Mouse (Mus musculus) neural tube, embryonic 12.5 days (tissue): Measurements from ENCODE around the gene Ipo9. TPM values are rescaled to one million over a fixed set of nuclear protein-coding genes. Genes with fewer than 3 reads are reported as not detected.

Source experiments
- ATAC-seq: fragments of 200-750 bp; cut with Nextera tagmentation; 2 replicates; pipeline ENCODE4 v1.8.0; 2017; ENCODE audit warnings: low read depth, mild to moderate bottlenecking, moderate TSS enrichment, moderate library complexity; ENCODE audit not compliant: low FRiP score
- H3K27ac ChIP-seq: fragments of 300-500 bp; sonication (generic); 2 replicates; pipeline ENCODE4 v1.5.1; 2016
- H3K27me3 ChIP-seq: fragments of 300-500 bp; sonication (generic); replicated peaks from 2 replicates; pipeline ENCODE4 v1.6.1; 2016; ENCODE audit warnings: mild to moderate bottlenecking
- H3K36me3 ChIP-seq: fragments of 300-500 bp; sonication (generic); 2 replicates; pipeline ENCODE4 v1.6.1; 2016; ENCODE audit warnings: mild to moderate bottlenecking
- H3K4me1 ChIP-seq: fragments of 300-500 bp; sonication (generic); 2 replicates; pipeline ENCODE4 v1.6.1; 2016
- H3K4me2 ChIP-seq: fragments of 300-500 bp; sonication (generic); replicated peaks from 2 replicates; pipeline ENCODE4 v1.6.1; 2016; ENCODE audit warnings: mild to moderate bottlenecking
- H3K4me3 ChIP-seq: fragments of 300-500 bp; sonication (generic); 2 replicates; pipeline ENCODE4 v1.5.1; 2016
- H3K9ac ChIP-seq: fragments of 300-500 bp; sonication (generic); 2 replicates; pipeline ENCODE4 v1.6.1; 2016; ENCODE audit warnings: mild to moderate bottlenecking
- H3K9me3 ChIP-seq: fragments of 300-500 bp; sonication (generic); 2 replicates; pipeline ENCODE4 v1.6.1; 2016; ENCODE audit warnings: mild to moderate bottlenecking
- WGBS: fragments of 180-500 bp; shearing (Covaris S2); methylation state at CpG from one replicate; pipeline ENCODE4 v1.1.7; 2016; 5-methylcytosine and 5-hydroxymethylcytosine counted together
- polyA plus RNA-seq: library from polyadenylated mRNA; unstranded; fragments of >200 nt; fragmentation: Nextera tagmentation; extraction: Ambion mirVana; gene quantifications from 2 replicates; pipeline ENCODE4 v1.2.1, GENCODE M21; 2016

Ipo9 gene
- polyA plus RNA-seq: 159 and 167 TPM in 2 replicates

- Histone ChIP-seq H3K27me3 (no peaks in the 10 kb centered on the region), H3K27ac (peak within 1 kb of the TSS; percentile 87), H3K4me1 (peaks cover 27% of the 10 kb centered on the region), H3K9ac (peak within 1 kb of the TSS; percentile 95), H3K4me3 (peak within 1 kb of the TSS; percentile 91), H3K36me3 (peaks cover 18% of the 10 kb centered on the region), H3K9me3 (no peaks in the 10 kb centered on the region), H3K4me2 (peak within 1 kb of the TSS; percentile 79)
- ATAC-seq: peak; percentile 94
- under 1% methylated on average over 65 of the region's 65 CpGs for WGBS
Measured at GRCm38 (mm10) chr1:135429901-135430668, at the start of gene Ipo9. Gene Ipo9 (minus strand): TSS chr1:135430499.

GRCm38 (mm10) chr1:135475571-135475895, 45.2 kb upstream of the Ipo9 start:
- Histone ChIP-seq H3K9ac (no peak overlapping the region), H3K4me1 (peaks cover 4% of the 10 kb centered on the region; the same call in 1 of the 2 replicates), H3K9me3 (no peaks in the 10 kb centered on the region), H3K4me2 (no peak overlapping the region), H3K36me3 (peaks cover 18% of the 10 kb centered on the region), H3K4me3 (no peak overlapping the region), H3K27ac (no peak overlapping the region), H3K27me3 (no peaks in the 10 kb centered on the region)
- no peak for ATAC-seq
- 93% methylated on average over 7 of the region's 7 CpGs for WGBS

DNA sequence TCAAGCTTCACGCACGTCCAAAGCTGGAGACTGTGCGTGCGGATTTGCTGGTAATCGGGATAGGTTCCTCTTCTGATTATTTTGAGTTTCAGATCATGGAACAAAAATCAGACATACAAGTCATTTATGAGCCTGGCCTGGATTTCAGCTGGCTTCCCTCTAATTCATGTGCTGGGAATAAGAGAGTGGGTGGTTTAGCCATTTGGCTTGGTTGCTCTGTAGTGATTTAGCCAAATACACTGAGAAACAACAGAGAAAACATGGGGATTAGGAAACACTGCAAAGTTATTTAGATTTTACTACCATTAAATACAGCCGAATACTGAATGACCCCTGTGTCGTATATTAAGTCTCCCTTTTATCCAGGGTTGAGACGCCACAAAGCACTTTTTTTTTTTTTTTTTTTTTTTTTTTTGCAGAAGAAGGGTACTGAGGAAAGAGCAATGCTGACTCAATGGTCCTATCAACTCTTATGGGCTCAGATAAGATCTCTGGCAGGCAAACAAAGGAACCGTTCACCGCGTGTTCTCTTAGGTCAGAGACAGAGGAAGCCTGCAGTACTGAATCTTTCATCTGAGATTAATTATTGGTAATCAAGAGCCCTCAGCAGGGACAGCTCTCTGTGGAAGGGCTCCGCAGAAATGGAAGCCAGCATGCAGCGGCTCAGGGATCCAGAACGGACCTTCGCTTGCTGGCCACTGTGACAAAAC, 44.7 kb upstream of the Ipo9 start:
- Histone ChIP-seq H3K4me2 (no peak overlapping the region), H3K27me3 (no peaks in the 10 kb centered on the region), H3K4me1 (peaks cover 4% of the 10 kb centered on the region; the same call in 1 of the 2 replicates), H3K9me3 (no peaks in the 10 kb centered on the region), H3K9ac (no peak overlapping the region), H3K4me3 (no peak overlapping the region), H3K36me3 (peaks cover 23% of the 10 kb centered on the region), H3K27ac (no peak overlapping the region)
- WGBS: 57% methylated on average over 15 of the region's 15 CpGs
- no peak for ATAC-seq

GRCm38 (mm10) chr1:135472536-135472935, 42.2 kb upstream of the Ipo9 start:
- no peaks in the 10 kb centered on the region for H3K9me3 ChIP-seq
- H3K27ac ChIP-seq: no peak overlapping the region
- peaks cover 4% of the 10 kb centered on the region; the same call in 1 of the 2 replicates for H3K4me1 ChIP-seq
- peaks cover 39% of the 10 kb centered on the region for H3K36me3 ChIP-seq
- no peaks in the 10 kb centered on the region for H3K27me3 ChIP-seq
- ATAC-seq: no peak
- H3K9ac ChIP-seq: no peak overlapping the region
- H3K4me3 ChIP-seq: no peak overlapping the region
- no peak overlapping the region for H3K4me2 ChIP-seq
- WGBS: 86% methylated on average over 5 of the region's 5 CpGs

- H3K4me3 ChIP-seq: no peak overlapping the region
- WGBS: 84% methylated on average over 5 of the region's 5 CpGs
- H3K4me1 ChIP-seq: peaks cover 4% of the 10 kb centered on the region; the same call in 1 of the 2 replicates
- H3K27me3 ChIP-seq: no peaks in the 10 kb centered on the region
- H3K27ac ChIP-seq: no peak overlapping the region
- no peak overlapping the region for H3K9ac ChIP-seq
- ATAC-seq: no peak
- H3K9me3 ChIP-seq: no peaks in the 10 kb centered on the region
- peaks cover 46% of the 10 kb centered on the region for H3K36me3 ChIP-seq
- no peak overlapping the region for H3K4me2 ChIP-seq
Measured at GRCm38 (mm10) chr1:135471742-135472141, 41.4 kb upstream of the Ipo9 start.

DNA sequence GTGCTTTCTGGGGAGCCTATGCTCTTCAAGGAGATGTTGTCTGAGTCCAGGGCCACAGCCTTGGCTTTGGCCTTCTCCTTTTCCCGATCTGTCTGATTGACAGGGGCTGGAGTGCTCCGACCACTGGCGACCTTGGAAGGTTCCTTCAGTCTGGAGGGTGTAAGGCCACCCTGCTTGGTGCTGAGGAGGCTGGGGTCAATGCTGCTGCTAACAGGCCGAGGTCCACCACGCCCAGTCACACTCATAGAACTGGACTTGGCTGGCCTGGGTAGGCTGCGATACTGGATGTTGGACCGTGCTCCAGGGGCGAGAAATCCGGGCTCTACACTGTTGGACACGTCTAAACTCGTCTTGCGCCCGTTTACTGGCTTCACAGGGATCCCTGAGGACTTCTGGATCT, 40.2 kb upstream of the Ipo9 start:
- H3K36me3 ChIP-seq: peaks cover 57% of the 10 kb centered on the region

GRCm38 (mm10) chr1:135467462-135467861, 37.2 kb upstream of the Ipo9 start:
- no peak overlapping the region for H3K4me2 ChIP-seq
- no peaks in the 10 kb centered on the region for H3K9me3 ChIP-seq
- no peak overlapping the region for H3K4me3 ChIP-seq
- H3K27ac ChIP-seq: no peak overlapping the region
- WGBS: 92% methylated on average over 5 of the region's 5 CpGs
- no peaks in the 10 kb centered on the region for H3K27me3 ChIP-seq
- peaks cover 83% of the 10 kb centered on the region for H3K36me3 ChIP-seq
- no peak for ATAC-seq
- no peaks in the 10 kb centered on the region for H3K4me1 ChIP-seq
- no peak overlapping the region for H3K9ac ChIP-seq

More for the DNA sequence above, 40.2 kb upstream of the Ipo9 start:
- Histone ChIP-seq H3K9me3 (no peaks in the 10 kb centered on the region), H3K27ac (no peak overlapping the region), H3K9ac (no peak overlapping the region), H3K4me1 (peaks cover 4% of the 10 kb centered on the region; the same call in 1 of the 2 replicates), H3K4me3 (no peak overlapping the region), H3K27me3 (no peaks in the 10 kb centered on the region), H3K4me2 (no peak overlapping the region)
- no peak for ATAC-seq
- WGBS: 90% methylated on average over 13 of the region's 13 CpGs

GRCm38 (mm10) chr1:135466935-135467334, 36.6 kb upstream of the Ipo9 start:
- no peak overlapping the region for H3K4me3 ChIP-seq
- H3K36me3 ChIP-seq: peaks cover 81% of the 10 kb centered on the region
- no peak overlapping the region for H3K27ac ChIP-seq
- ATAC-seq: no peak
- no peaks in the 10 kb centered on the region for H3K27me3 ChIP-seq
- H3K9ac ChIP-seq: no peak overlapping the region
- H3K4me2 ChIP-seq: no peak overlapping the region
- no peaks in the 10 kb centered on the region for H3K4me1 ChIP-seq
- WGBS: 73% methylated on average over 3 of the region's 3 CpGs
- no peaks in the 10 kb centered on the region for H3K9me3 ChIP-seq

- Histone ChIP-seq H3K36me3 (peaks cover 72% of the 10 kb centered on the region), H3K9ac (no peak overlapping the region), H3K4me3 (no peak overlapping the region), H3K9me3 (no peaks in the 10 kb centered on the region), H3K27ac (no peak overlapping the region), H3K27me3 (no peaks in the 10 kb centered on the region), H3K4me2 (no peak overlapping the region), H3K4me1 (no peaks in the 10 kb centered on the region)
- WGBS: 92% methylated on average over 19 of the region's 19 CpGs
- ATAC-seq: no peak
Measured at GRCm38 (mm10) chr1:135465734-135466133, 35.4 kb upstream of the Ipo9 start.

DNA sequence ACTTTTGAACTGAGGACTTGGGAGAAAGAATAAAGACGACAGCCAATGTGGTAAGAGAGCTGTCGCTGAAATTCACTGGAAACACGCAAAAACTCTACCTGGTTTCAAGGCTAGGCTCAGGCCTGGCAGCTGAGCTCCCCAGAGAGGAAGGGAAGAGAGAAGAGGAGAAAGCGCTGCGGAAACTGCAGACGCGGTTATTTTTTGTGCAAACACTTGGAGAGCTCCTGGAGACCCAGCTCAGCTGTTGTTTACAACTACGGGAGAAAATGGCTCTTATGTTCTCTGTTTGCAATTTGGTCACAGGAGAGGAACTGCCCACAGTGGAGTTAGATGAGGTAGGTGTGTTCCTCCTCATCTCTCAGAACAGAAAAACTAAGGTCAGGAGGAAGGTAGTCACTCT, 32.4 kb upstream of the Ipo9 start:
- ATAC-seq: no peak
- H3K36me3 ChIP-seq: peaks cover 74% of the 10 kb centered on the region
- no peak overlapping the region for H3K4me3 ChIP-seq
- no peak overlapping the region for H3K4me2 ChIP-seq
- H3K9ac ChIP-seq: no peak overlapping the region
- no peaks in the 10 kb centered on the region for H3K4me1 ChIP-seq
- no peaks in the 10 kb centered on the region for H3K27me3 ChIP-seq
- WGBS: 83% methylated on average over 8 of the region's 8 CpGs
- H3K27ac ChIP-seq: no peak overlapping the region
- no peaks in the 10 kb centered on the region for H3K9me3 ChIP-seq

DNA sequence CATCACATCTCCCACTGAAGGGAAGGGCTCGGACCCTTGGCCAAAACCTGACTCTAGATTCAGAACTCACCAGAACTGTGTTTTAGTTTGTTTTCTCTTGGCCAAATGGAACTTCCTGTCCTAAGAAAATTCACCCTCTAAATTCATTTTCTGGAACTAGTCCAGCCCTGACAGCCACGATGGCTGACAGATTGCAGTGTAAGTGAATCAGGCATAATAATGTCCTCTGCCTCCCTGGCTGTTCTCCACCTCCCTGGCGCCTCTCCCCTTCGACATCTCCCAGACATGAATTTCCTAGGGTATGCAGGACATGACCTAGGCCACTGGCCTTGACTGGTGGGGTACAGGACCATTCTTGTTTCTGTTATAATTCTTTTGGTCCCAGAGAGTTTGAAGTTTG, 32.0 kb upstream of the Ipo9 start:
- Histone ChIP-seq H3K36me3 (peaks cover 71% of the 10 kb centered on the region), H3K9me3 (no peaks in the 10 kb centered on the region), H3K4me3 (no peak overlapping the region), H3K4me2 (no peak overlapping the region), H3K9ac (no peak overlapping the region), H3K4me1 (no peaks in the 10 kb centered on the region), H3K27me3 (no peaks in the 10 kb centered on the region), H3K27ac (no peak overlapping the region)
- no peak for ATAC-seq
- 80% methylated on average over 4 of the region's 4 CpGs for whole genome bisulfite sequencing

- WGBS: 89% methylated on average over 3 of the region's 3 CpGs
- Histone ChIP-seq H3K27ac (no peak overlapping the region), H3K4me1 (no peaks in the 10 kb centered on the region), H3K36me3 (peaks cover 71% of the 10 kb centered on the region), H3K27me3 (no peaks in the 10 kb centered on the region), H3K4me3 (no peak overlapping the region), H3K9ac (no peak overlapping the region), H3K9me3 (no peaks in the 10 kb centered on the region), H3K4me2 (no peak overlapping the region)
- peak; percentile 29; the same call in 1 of the 2 replicates for ATAC-seq
Measured at GRCm38 (mm10) chr1:135461097-135461730, 30.9 kb upstream of the Ipo9 start.
